In the genomic region with DNA sequence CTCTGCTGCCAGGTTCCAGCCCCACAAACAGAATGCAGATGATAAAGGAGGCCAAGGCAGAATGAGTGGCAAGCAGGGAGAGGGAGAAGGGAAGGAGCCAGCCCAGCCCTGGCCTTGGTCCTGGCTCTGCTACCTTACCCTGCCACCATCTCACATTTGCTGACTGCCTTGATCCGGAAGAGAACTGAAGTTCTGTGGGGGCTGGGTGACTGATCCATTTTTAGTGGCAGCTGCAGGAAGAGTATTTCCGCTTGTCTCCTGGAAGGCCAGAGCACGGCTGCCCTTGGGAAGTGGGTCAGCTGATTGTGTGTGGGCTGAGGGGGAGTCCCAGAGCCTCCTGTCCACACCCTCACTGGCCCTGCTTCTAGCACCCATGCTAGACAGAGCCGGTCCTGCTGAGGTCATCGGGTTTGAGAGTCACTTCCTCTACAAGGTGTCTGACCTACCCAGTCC, we compare ENCODE assay signal across 9 mouse cellular contexts. TPM values are rescaled to one million over a fixed set of nuclear protein-coding genes. Genes with fewer than 3 reads are reported as not detected.
DNase-seq lines count a peak whose midpoint lies in the region; ATAC-seq lines count a peak whose summit lies in the region.
"Had no signal": no experiment of that assay in that cellular context is flagged by ENCODE, and none has a peak within 500 bp of the region (broad histone marks: within the 10 kb centered on the region; RNA-seq: fewer than 3 reads in every experiment).

No protein-coding gene starts in this region.

- no peaks in the 10 kb centered on the region for H3K9me3 ChIP-seq in limb, embryonic 15.5 days
- H3K9me3 ChIP-seq: limb, embryonic 12.5 days had no signal

- no peak overlapping the region for H3K4me3 ChIP-seq in limb, embryonic 15.5 days
- H3K4me3 ChIP-seq: limb, embryonic 12.5 days had no signal

- intact Hi-C loops in left cerebral cortex, postnatal 4 days (cut with DNase I), result no loop called here

- WGBS in limb, embryonic 15.5 days, result 65% methylated on average over 5 of the region's 5 CpGs

- no peak overlapping the region for H3K4me2 ChIP-seq in limb, embryonic 15.5 days
- H3K4me2 ChIP-seq: limb, embryonic 12.5 days had no signal

- peak; percentile 66; the same call in 1 of the 2 replicates for ATAC-seq in limb, embryonic 15.5 days (ENCODE audit: insufficient number of reproducible peaks, low FRiP score, low TSS enrichment, low read depth)

- DNase-seq in left cerebral cortex, adult 11 months (ENCODE audit: low spot score), result peak; percentile 38
- no peak for DNase-seq in left cerebral cortex, postnatal 4 days
- DNase-seq in adrenal gland, postnatal 4 days (ENCODE audit: low spot score in 2 of 2), result peak; percentile 30 to 63
- peak; percentile 45 for DNase-seq in gastrocnemius, postnatal 10 days
- peak; percentile 35 for DNase-seq in induced T-regulatory cell, adult 2 months (ENCODE audit: low read depth)
- peak; percentile 71 to 82 for DNase-seq in natural killer cell, adult 2 months (ENCODE audit: low spot score in 2 of 2)
- DNase-seq in thymus, postnatal 10 days (ENCODE audit: low spot score in 2 of 2), result no peak

- no peak overlapping the region for H3K9ac ChIP-seq in limb, embryonic 15.5 days
- H3K9ac ChIP-seq: limb, embryonic 12.5 days had no signal

- peaks cover 50% of the 10 kb centered on the region for H3K36me3 ChIP-seq in limb, embryonic 15.5 days

- no peaks in the 10 kb centered on the region for H3K27me3 ChIP-seq in limb, embryonic 15.5 days
- H3K27me3 ChIP-seq: limb, embryonic 12.5 days had no signal

- 0 out of 2 replicates have a peak, but pooled peaks cover 4% of the 10 kb centered on the region for H3K4me1 ChIP-seq in limb, embryonic 15.5 days
- H3K4me1 ChIP-seq: limb, embryonic 12.5 days had no signal

- no peak overlapping the region for H3K27ac ChIP-seq in limb, embryonic 15.5 days

RNA-seq across cellular contexts. Expression of a gene that starts 38.5 kb away (rescaled TPM):
- 10 to 100 TPM; 87.1 to 92.7 TPM for total RNA-seq in left cerebral cortex, postnatal 4 days (2021)
- total RNA-seq in adrenal gland, postnatal 4 days (2021), result 100 to 1,000 TPM; 111 to 116 TPM
- 10 to 100 TPM; 52.4 to 64.5 TPM for total RNA-seq in gastrocnemius, postnatal 10 days (2021)
- 76.1 and 84.4 TPM in 2 replicates for polyA plus RNA-seq in limb, embryonic 15.5 days (2015; fragmentation: Nextera tagmentation; extraction: Ambion mirVana)

RNA-seq across cellular contexts. Expression of a gene that starts 46.9 kb away (rescaled TPM):
- 10 to 100 TPM; 18.6 to 19.1 TPM for total RNA-seq in left cerebral cortex, postnatal 4 days (2021)
- total RNA-seq in adrenal gland, postnatal 4 days (2021), result 10 to 100 TPM; 37.3 to 37.8 TPM
- total RNA-seq in gastrocnemius, postnatal 10 days (2021), result 10 to 100 TPM; 29.5 to 31.8 TPM
- polyA plus RNA-seq in limb, embryonic 15.5 days (2015; fragmentation: Nextera tagmentation; extraction: Ambion mirVana), result 123 and 132 TPM in 2 replicates

RNA-seq across cellular contexts. Expression of a gene that starts 51.5 kb away (rescaled TPM):
- total RNA-seq in left cerebral cortex, postnatal 4 days (2021), result 10 to 100 TPM; 38.2 to 41.0 TPM
- 10 to 100 TPM; 34.0 to 35.3 TPM for total RNA-seq in adrenal gland, postnatal 4 days (2021)
- total RNA-seq in gastrocnemius, postnatal 10 days (2021), result 10 to 100 TPM in 1 of 2 experiments, 1 to 10 TPM in 1; 8.5 to 11.4 TPM
- 42.3 and 45.0 TPM in 2 replicates for polyA plus RNA-seq in limb, embryonic 15.5 days (2015; fragmentation: Nextera tagmentation; extraction: Ambion mirVana)

Comparison
In these comparisons a context has a peak if more than half of its experiments do, and no peak if none do; other contexts are left out.
1. DNase-seq: peak in left cerebral cortex, adult 11 months (single experiment), adrenal gland, postnatal 4 days (2 of 2), gastrocnemius, postnatal 10 days (single experiment), induced T-regulatory cell, adult 2 months (single experiment) and natural killer cell, adult 2 months (2 of 2); none in left cerebral cortex, postnatal 4 days (single experiment) and thymus, postnatal 10 days (0 of 2).